Mouse (Mus musculus) small intestine, adult 2 months (tissue): ENCODE measurements around the gene Pde4d. TPM values are rescaled to one million over a fixed set of nuclear protein-coding genes. Genes with fewer than 3 reads are reported as not detected.
A peak's percentile ranks its signal among the peaks of the same experiment; 100 is the strongest.

Experiments used
- H3K27ac ChIP-seq: fragments of 200-500 bp; 2 replicates; pipeline ENCODE4 v1.5.1; 2012; ENCODE audit warnings: low read depth, low read length, control low read depth, inconsistent platforms; ENCODE audit not compliant: insufficient read depth
- H3K27me3 ChIP-seq: fragments of 200-500 bp; 2 replicates; pipeline ENCODE4 v1.6.1; 2012; ENCODE audit warnings: mild to moderate bottlenecking, moderate library complexity, low read length, inconsistent platforms; ENCODE audit not compliant: control insufficient read depth, insufficient read depth
- H3K36me3 ChIP-seq: fragments of 200-500 bp; 2 replicates; pipeline ENCODE4 v1.6.1; 2012; ENCODE audit warnings: mild to moderate bottlenecking, low read length, control low read depth, inconsistent platforms; ENCODE audit not compliant: control insufficient read depth, insufficient read depth
- H3K4me1 ChIP-seq: fragments of 200-500 bp; 2 replicates; pipeline ENCODE4 v1.6.1; 2012; ENCODE audit warnings: low read length, inconsistent platforms, mixed read lengths; ENCODE audit not compliant: control insufficient read depth, insufficient read depth, insufficient read length
- H3K4me3 ChIP-seq: fragments of 200-500 bp; 2 replicates; pipeline ENCODE4 v1.5.1; 2012; ENCODE audit warnings: low read depth, mild to moderate bottlenecking, control low read depth, inconsistent platforms, low read length, moderate library complexity
- CTCF ChIP-seq: fragments of 200-500 bp; IDR thresholded peaks from 2 replicates; pipeline ENCODE4 v1.5.1; 2012; ENCODE audit warnings: low read depth, mild to moderate bottlenecking, control low read depth, inconsistent platforms, low read length, moderate library complexity, mixed read lengths; ENCODE audit not compliant: insufficient replicate concordance, insufficient read length; ENCODE audit errors: extremely low read depth
- POLR2A ChIP-seq: fragments of 200-500 bp; IDR thresholded peaks from 2 replicates; pipeline ENCODE4 v1.6.1; 2012; ENCODE audit warnings: low read depth, mild to moderate bottlenecking, control low read depth, inconsistent platforms, low read length, moderate library complexity
- WGBS: fragments of 180-500 bp; shearing (Covaris S2); methylation state at CpG from one replicate; pipeline ENCODE4 v1.1.7; 2018; 5-methylcytosine and 5-hydroxymethylcytosine counted together
- polyA plus RNA-seq: library from polyadenylated mRNA; depleted of rRNA; stranded (reverse); fragments of >200 nt; gene quantifications from 2 replicates; pipeline ENCODE4 v1.2.3, GENCODE M21; 2012

Pde4d gene
- polyA plus RNA-seq, 1 experiment = 8.4 TPM

DNA sequence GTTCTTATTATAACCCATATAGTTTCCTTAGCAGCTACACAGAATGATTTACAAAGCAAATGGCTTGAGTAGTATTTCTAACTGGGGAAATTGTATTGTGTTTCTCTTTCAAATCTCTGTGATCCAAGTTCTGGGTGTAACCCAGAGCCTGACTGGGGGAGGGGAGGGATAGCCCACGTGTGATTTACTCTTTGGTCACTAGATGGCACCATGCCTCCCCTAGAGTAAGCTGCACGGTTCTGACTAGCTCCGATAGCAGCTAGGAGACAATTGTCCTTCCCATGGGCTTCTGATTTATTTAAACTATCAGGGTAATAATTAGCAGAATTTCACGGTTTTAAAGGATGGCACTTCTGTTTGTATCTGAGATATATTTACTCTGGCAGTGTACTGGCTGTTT is 893.8 kb downstream of the Pde4d start:
- no peaks in the 10 kb centered on the region for H3K36me3 ChIP-seq
- TF ChIP-seq CTCF (peak; percentile 90; the same call in 1 of the 2 replicates), POLR2A (no peak)
- H3K4me3 ChIP-seq = no peak overlapping the region
- no peaks in the 10 kb centered on the region for H3K4me1 ChIP-seq
- no peaks in the 10 kb centered on the region for H3K27me3 ChIP-seq
- 2% methylated on average over 4 of the region's 4 CpGs for WGBS
- H3K27ac ChIP-seq = no peak overlapping the region

DNA sequence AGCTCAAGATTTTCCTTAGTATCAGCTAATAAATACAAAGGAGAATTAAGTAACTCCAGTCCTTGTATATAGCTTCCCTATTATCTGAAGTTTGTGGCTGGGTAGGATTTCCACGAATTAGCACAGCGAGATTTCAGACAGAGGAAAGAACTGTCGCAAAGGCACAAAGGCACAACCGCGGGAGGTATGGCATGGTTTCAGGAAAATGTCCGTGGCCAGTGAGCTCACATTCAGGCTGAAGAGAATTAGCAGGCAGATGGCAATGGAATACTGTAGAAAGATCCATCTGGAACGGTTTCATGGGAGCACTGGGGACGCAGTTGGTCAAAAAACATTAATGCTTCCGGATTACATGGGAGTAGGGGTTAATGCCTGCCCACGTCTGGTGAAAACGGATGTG is 898.0 kb downstream of the Pde4d start:
- Histone ChIP-seq H3K4me1 (no peaks in the 10 kb centered on the region), H3K4me3 (no peak overlapping the region), H3K36me3 (no peaks in the 10 kb centered on the region), H3K27me3 (no peaks in the 10 kb centered on the region), H3K27ac (no peak overlapping the region)
- 76% methylated on average over 11 of the region's 11 CpGs for WGBS
- TF ChIP-seq CTCF (no peak), POLR2A (no peak)

DNA sequence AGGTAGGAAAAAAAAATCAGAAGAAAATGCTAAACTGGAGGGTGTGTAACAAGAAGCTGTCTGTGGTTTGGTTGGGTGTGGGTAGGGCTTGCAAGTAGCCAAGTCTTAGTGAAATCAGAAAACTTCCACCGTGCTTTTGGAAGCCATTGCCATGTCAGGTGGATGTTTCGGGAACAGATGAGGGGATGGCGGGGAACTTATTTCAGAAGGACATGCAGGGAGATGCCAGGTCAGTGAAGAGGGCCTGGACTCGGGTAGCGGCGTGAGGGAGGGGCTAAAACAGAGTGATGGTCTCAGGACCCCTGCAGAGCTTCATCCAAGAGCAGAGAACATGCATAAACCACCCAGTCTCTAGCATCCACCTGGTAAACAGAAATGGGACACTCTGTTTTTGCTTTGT is 898.6 kb downstream of the Pde4d start:
- no peak overlapping the region for H3K27ac ChIP-seq
- no peak for TF ChIP-seq POLR2A
- no peak for TF ChIP-seq CTCF
- WGBS = 83% methylated on average over 6 of the region's 6 CpGs
- no peaks in the 10 kb centered on the region for H3K27me3 ChIP-seq
- no peak overlapping the region for H3K4me3 ChIP-seq
- no peaks in the 10 kb centered on the region for H3K4me1 ChIP-seq
- H3K36me3 ChIP-seq = no peaks in the 10 kb centered on the region

DNA sequence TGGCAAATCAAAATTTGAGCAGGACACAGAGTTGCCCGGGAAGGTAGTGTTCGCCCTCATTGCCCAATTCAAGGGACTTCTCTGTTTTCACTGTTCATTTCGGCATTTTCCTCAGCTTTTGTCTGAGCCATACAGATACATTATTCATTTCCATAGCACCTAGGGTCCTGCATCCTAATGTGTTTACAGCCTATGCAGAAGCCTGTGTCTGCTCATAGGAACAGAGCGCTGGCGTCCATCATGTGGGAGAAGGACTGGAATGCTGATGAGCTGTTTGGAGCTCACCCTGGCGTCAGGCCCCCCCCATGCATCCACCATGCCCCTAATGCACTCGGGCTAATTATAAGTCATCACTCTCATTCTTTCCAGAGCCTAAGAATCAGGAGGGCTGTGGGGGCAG is 900.4 kb downstream of the Pde4d start:
- Histone ChIP-seq H3K4me3 (no peak overlapping the region), H3K36me3 (no peaks in the 10 kb centered on the region), H3K27ac (no peak overlapping the region), H3K27me3 (no peaks in the 10 kb centered on the region), H3K4me1 (no peaks in the 10 kb centered on the region)
- 85% methylated on average over 7 of the region's 7 CpGs for WGBS
- TF ChIP-seq POLR2A (no peak), CTCF (no peak)

DNA sequence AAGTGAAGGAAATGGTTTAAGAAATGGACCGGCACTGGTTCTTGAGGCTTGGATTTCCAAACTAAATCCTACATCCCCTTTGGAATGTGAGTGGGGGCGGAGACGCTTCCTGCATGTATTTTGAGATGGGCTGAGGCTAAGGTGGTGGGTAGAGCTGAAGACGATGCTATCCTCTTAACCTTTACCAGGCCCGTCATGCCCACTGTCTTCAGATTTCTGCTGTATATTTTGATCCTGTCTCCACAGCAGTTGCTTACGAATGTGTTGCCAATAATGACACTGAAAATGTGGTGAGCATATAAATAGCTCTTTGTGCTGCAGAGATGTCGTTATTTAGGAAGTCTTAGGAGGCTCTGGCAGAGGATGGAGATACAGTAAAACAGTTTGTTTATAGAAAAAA is 904.3 kb downstream of the Pde4d start:
- WGBS = 78% methylated on average over 7 of the region's 7 CpGs
- no peaks in the 10 kb centered on the region for H3K4me1 ChIP-seq
- no peaks in the 10 kb centered on the region for H3K36me3 ChIP-seq
- no peak overlapping the region for H3K4me3 ChIP-seq
- TF ChIP-seq POLR2A (no peak), CTCF (no peak)
- H3K27me3 ChIP-seq = no peaks in the 10 kb centered on the region
- H3K27ac ChIP-seq = no peak overlapping the region

DNA sequence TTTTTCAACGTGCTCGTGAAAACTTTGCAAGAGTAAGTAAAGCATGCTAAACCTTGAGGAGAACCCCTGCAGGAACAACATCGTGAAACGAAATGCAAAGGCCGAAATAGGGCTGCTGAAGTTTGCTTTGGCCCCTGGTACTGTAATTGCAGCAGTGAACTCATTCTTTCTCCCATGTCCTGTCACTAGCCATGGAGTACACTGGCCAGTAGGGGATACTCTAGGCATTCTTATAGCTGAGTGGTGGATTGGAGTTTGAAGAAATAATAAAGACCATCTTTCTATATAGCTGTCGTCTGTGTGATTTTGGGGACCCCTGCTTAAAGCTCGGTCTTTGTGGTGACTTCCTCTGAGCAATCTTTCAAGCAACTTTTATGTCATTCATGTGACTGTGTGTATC is 906.5 kb downstream of the Pde4d start:
- Histone ChIP-seq H3K4me1 (no peaks in the 10 kb centered on the region), H3K27ac (no peak overlapping the region), H3K27me3 (no peaks in the 10 kb centered on the region), H3K36me3 (no peaks in the 10 kb centered on the region), H3K4me3 (no peak overlapping the region)
- TF ChIP-seq CTCF (no peak), POLR2A (no peak)
- WGBS = 77% methylated on average over 7 of the region's 7 CpGs

DNA sequence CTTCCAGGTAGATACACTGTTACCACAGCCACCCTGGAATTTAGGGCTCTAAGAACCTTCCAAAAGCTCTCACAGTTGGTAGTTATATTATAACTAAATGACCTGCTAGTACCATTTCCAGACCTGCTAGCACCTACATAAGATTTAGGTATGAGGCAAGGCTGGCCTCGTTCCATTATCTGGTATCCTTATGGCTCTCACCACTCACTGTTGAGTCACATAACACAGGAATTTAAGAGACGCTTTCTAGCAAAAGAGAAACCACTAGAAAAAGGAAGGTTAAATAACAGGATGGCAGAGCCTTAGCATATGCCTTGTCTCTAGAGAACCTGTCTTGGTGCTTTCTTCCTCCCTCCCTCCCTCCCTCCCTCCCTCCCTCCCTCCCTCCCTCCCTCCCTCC is 910.2 kb downstream of the Pde4d start:
- no peak overlapping the region for H3K4me3 ChIP-seq
- H3K27ac ChIP-seq = no peak overlapping the region
- H3K36me3 ChIP-seq = no peaks in the 10 kb centered on the region
- no peaks in the 10 kb centered on the region for H3K4me1 ChIP-seq
- 61% methylated on average over 2 of the region's 2 CpGs for WGBS
- TF ChIP-seq POLR2A (no peak), CTCF (no peak)
- H3K27me3 ChIP-seq = no peaks in the 10 kb centered on the region

DNA sequence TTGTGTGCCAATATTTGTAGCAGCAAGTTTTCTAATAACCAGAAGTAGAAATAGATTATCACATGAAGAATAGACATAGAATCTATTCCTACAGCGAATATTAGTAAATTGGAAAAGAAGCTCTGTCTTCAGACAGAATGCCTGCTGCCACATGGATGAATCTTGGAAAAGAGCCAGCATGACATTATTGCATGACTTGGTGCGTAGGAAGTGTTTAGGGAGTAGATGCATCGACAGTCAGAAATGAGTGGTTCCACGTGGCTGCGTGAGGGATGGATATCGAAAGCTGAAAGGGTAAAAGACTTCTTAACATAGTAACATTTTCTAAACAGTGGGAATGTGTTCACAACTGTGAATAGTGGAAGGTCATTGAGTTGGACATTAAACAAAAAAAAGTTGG is 912.6 kb downstream of the Pde4d start:
- no peaks in the 10 kb centered on the region for H3K4me1 ChIP-seq
- H3K36me3 ChIP-seq = no peaks in the 10 kb centered on the region
- H3K4me3 ChIP-seq = no peak overlapping the region
- no peaks in the 10 kb centered on the region for H3K27me3 ChIP-seq
- 74% methylated on average over 6 of the region's 6 CpGs for WGBS
- H3K27ac ChIP-seq = no peak overlapping the region
- TF ChIP-seq POLR2A (no peak), CTCF (no peak)
